In genomic region chr5:122190465-122190864, GRCm38 (mm10) we compare ENCODE assay signal across 24 mouse cellular contexts. TPM values are rescaled to one million over a fixed set of nuclear protein-coding genes. Genes with fewer than 3 reads are reported as not detected.
DNase-seq lines count a peak whose midpoint lies in the region; ATAC-seq and TF ChIP-seq lines count a peak whose summit lies in the region.
"Had no signal": no experiment of that assay in that cellular context is flagged by ENCODE, and none has a peak within 500 bp of the region (broad histone marks: within the 10 kb centered on the region; RNA-seq: fewer than 3 reads in every experiment).

No protein-coding gene starts in this region.

- intact Hi-C loops in heart, postnatal 25 days (cut with DNase I) = no loop called here

- peak; percentile 26 for DNase-seq in embryo, embryonic 10 days (ENCODE audit: low spot score)
- no peak for DNase-seq in embryo, embryonic 10.5 days (ENCODE audit: low spot score)
- no peak for DNase-seq in ES-E14 (ENCODE audit: low read depth, low spot score)
- DNase-seq in yolk sac, embryonic 10.5 days (ENCODE audit: low spot score) = peak; percentile 24
- no peak for DNase-seq in heart, postnatal 25 days (ENCODE audit: low spot score)
- DNase-seq: adrenal gland, adult 8-10 months; adrenal gland, postnatal 14 days; adrenal gland, postnatal 36 days; B cell, adult 2 months; cerebellum, adult 11-12 months; cerebellum, adult 2 months; cerebellum, adult 9-10 months; cerebellum, postnatal 10 days; forebrain, postnatal 0 days had no signal

- H3K9me3 ChIP-seq in ES-Bruce4 (replicated peaks; ENCODE audit: control insufficient read depth, insufficient read depth, low read length, poor library complexity, severe bottlenecking) (0 out of 2 replicates have a peak, but pooled peaks cover 3% of the 10 kb centered on the region), ES-E14 (ENCODE audit: control insufficient read depth, insufficient read depth, low read depth, low read length) (no peaks in the 10 kb centered on the region)
- H3K9me3 ChIP-seq: embryonic facial prominence, embryonic 10.5 days; embryonic facial prominence, embryonic 12.5 days; forebrain, embryonic 13.5 days; forebrain, embryonic 15.5 days had no signal

- no peak for ATAC-seq in megakaryocyte progenitor cell, adult 5-6 weeks (replicated peaks; ENCODE audit: poor library complexity)
- ATAC-seq: activated CD4-positive, CD25-positive, alpha-beta regulatory T cell, adult 4 months; CD4-positive, CD25-positive, alpha-beta regulatory T cell, adult 4 months; forebrain, embryonic 13.5 days; forebrain, embryonic 15.5 days; forebrain, postnatal 0 days had no signal

- no peaks in the 10 kb centered on the region for H3K27me3 ChIP-seq in ES-Bruce4 (ENCODE audit: control insufficient read depth, insufficient read depth, low read length, poor library complexity, severe bottlenecking)
- H3K27me3 ChIP-seq: CH12.LX; embryonic facial prominence, embryonic 12.5 days; forebrain, embryonic 13.5 days; forebrain, embryonic 15.5 days had no signal

- no peak for TF ChIP-seq CTCF in ES-Bruce4 (IDR thresholded peaks at IDR 0.05; ENCODE audit: low read depth, low read length)

- H3K36me3 ChIP-seq in ES-Bruce4 (ENCODE audit: control insufficient read depth, insufficient read depth, low read length, poor library complexity, severe bottlenecking) (no peaks in the 10 kb centered on the region), ES-E14 (ENCODE audit: control insufficient read depth, insufficient read depth, low read length, poor library complexity, severe bottlenecking) (no peaks in the 10 kb centered on the region)
- H3K36me3 ChIP-seq: embryonic facial prominence, embryonic 10.5 days; embryonic facial prominence, embryonic 12.5 days; forebrain, embryonic 15.5 days had no signal

- H3K27ac ChIP-seq in ES-Bruce4 (ENCODE audit: insufficient read depth, low read length) (peak overlapping the region; percentile 84), ES-E14 (ENCODE audit: insufficient read depth, low read depth, low read length, poor library complexity, severe bottlenecking) (peak overlapping the region; percentile 56; the same call in 1 of the 2 replicates)
- H3K27ac ChIP-seq: embryonic facial prominence, embryonic 10.5 days; embryonic facial prominence, embryonic 12.5 days; forebrain, embryonic 13.5 days; forebrain, embryonic 15.5 days had no signal

- H3K4me1 ChIP-seq in ES-Bruce4 (ENCODE audit: control insufficient read depth, insufficient read depth, low read length) (peaks cover 7% of the 10 kb centered on the region), ES-E14 (ENCODE audit: control insufficient read depth in 2 of 2, insufficient read depth in 2 of 2, low read length in 2 of 2, poor library complexity in 1 of 2) (peaks cover 4 to 20% of the 10 kb centered on the region in 2 experiments; a peak in 3 of 4 replicates)
- H3K4me1 ChIP-seq: embryonic facial prominence, embryonic 10.5 days; embryonic facial prominence, embryonic 12.5 days; forebrain, embryonic 13.5 days; forebrain, embryonic 15.5 days had no signal

- no peak overlapping the region for H3K9ac ChIP-seq in ES-Bruce4 (ENCODE audit: low read depth, poor library complexity, severe bottlenecking)
- no peak overlapping the region for H3K9ac ChIP-seq in ES-E14 (ENCODE audit: insufficient read depth, low read depth, low read length, poor library complexity, severe bottlenecking)
- H3K9ac ChIP-seq: embryonic facial prominence, embryonic 12.5 days; forebrain, embryonic 13.5 days; forebrain, embryonic 15.5 days; forebrain, postnatal 0 days had no signal

- in situ Hi-C loops in ES-E14 (cut with MboI; ENCODE audit: low sequenced_read_pairs in 2 of 2, unreplicated experiment in 2 of 2) = no loop called here

- TF ChIP-seq POLR2A in ES-Bruce4 (IDR thresholded peaks at IDR 0.05; ENCODE audit: insufficient read depth, low read length) = no peak

- H3K4me3 ChIP-seq in ES-Bruce4 (ENCODE audit: low read depth, low read length) (no peak overlapping the region), ES-E14 (ENCODE audit: insufficient read depth in 1 of 2, low read depth in 1 of 2, low read length in 2 of 2, poor library complexity in 1 of 2, severe bottlenecking in 1 of 2) (no peak overlapping the region)
- H3K4me3 ChIP-seq: embryonic facial prominence, embryonic 10.5 days; embryonic facial prominence, embryonic 12.5 days; forebrain, embryonic 13.5 days; forebrain, embryonic 15.5 days had no signal

- peak; percentile 87 for TF ChIP-seq EP300 in ES-Bruce4 (IDR thresholded peaks at IDR 0.05; ENCODE audit: insufficient read depth, low read depth, low read length)

TF ChIP-seq in ES-E14, 5 proteins besides CTCF, POLR2A, EP300 and RAD21:
- no peak for TF ChIP-seq CHD2 (IDR thresholded peaks at IDR 0.05; ENCODE audit: low read depth, low read length)
- no peak for TF ChIP-seq HCFC1 (IDR thresholded peaks at IDR 0.05; ENCODE audit: borderline replicate concordance, insufficient read depth, low read length)
- no peak for TF ChIP-seq ZC3H11A (IDR thresholded peaks at IDR 0.05; ENCODE audit: borderline replicate concordance, low read depth, low read length)
- no peak for TF ChIP-seq MAFK (IDR thresholded peaks at IDR 0.05; ENCODE audit: insufficient read depth, low read depth, low read length)
- TF ChIP-seq ZNF384 (IDR thresholded peaks at IDR 0.05; ENCODE audit: low read depth, low read length) = no peak

RNA-seq across cellular contexts. Expression of gene Hvcn1, which starts 16.1 kb away (rescaled TPM):
- 10.6 and 11.8 TPM in 2 replicates for polyA plus RNA-seq in ES-Bruce4 (2011; ENCODE audit: insufficient read depth, insufficient read length, low read depth, missing spikeins)
- 35.7 and 39.3 TPM in 2 replicates for total RNA-seq in ES-E14 (2012; rRNA removed)
- 1 to 10 TPM in 1 of 2 experiments, under 1 TPM in 1; 0.81 to 1.1 TPM for total RNA-seq in heart, postnatal 25 days (2021)
- total RNA-seq in megakaryocyte progenitor cell, adult 5-6 weeks (2015) = 44.0 and 65.8 TPM in 2 replicates
- total RNA-seq in megakaryocyte progenitor cell, adult 5-6 weeks (2017) = 56.6 and 72.3 TPM in 2 replicates

RNA-seq across cellular contexts. Expression of gene Ppp1cc, which starts 32.4 kb away (rescaled TPM):
- 437 and 458 TPM in 2 replicates for polyA plus RNA-seq in ES-Bruce4 (2011; ENCODE audit: insufficient read depth, insufficient read length, low read depth, missing spikeins)
- total RNA-seq in ES-E14 (2012; rRNA removed) = 245 and 265 TPM in 2 replicates
- 100 to 1,000 TPM; 113 to 128 TPM for total RNA-seq in heart, postnatal 25 days (2021)
- total RNA-seq in megakaryocyte progenitor cell, adult 5-6 weeks (2015) = 431 and 436 TPM in 2 replicates
- total RNA-seq in megakaryocyte progenitor cell, adult 5-6 weeks (2017) = 207 and 219 TPM in 2 replicates

RNA-seq across cellular contexts. Expression of gene Ccdc63, which starts 49.8 kb away (rescaled TPM):
- 2.4 and 3.0 TPM in 2 replicates for polyA plus RNA-seq in ES-Bruce4 (2011; ENCODE audit: insufficient read depth, insufficient read length, low read depth, missing spikeins)
- total RNA-seq in ES-E14 (2012; rRNA removed) = 1.7 and 2.2 TPM in 2 replicates
- total RNA-seq in heart, postnatal 25 days (2021) = not detected
- 0.51 and 0.52 TPM in 2 replicates for total RNA-seq in megakaryocyte progenitor cell, adult 5-6 weeks (2015)
- total RNA-seq in megakaryocyte progenitor cell, adult 5-6 weeks (2017) = 1.5 and 3.5 TPM in 2 replicates
- total RNA-seq: adrenal gland, postnatal 14 days; adrenal gland, postnatal 36 days had no signal
- polyA plus RNA-seq: embryonic facial prominence, embryonic 10.5 days; embryonic facial prominence, embryonic 12.5 days; forebrain, embryonic 11.5 days; forebrain, embryonic 13.5 days; forebrain, embryonic 15.5 days had no signal

Comparison
In these comparisons a context has a peak if more than half of its experiments do, and no peak if none do; other contexts are left out.
1. DNase-seq: peak in embryo, embryonic 10 days (single experiment) and yolk sac, embryonic 10.5 days (single experiment); none in embryo, embryonic 10.5 days (single experiment), ES-E14 (single experiment) and heart, postnatal 25 days (single experiment).
2. RNA of gene Hvcn1, which starts 16.1 kb away (total RNA-seq): 44.0 to 72.3 TPM in megakaryocyte progenitor cell, adult 5-6 weeks and 35.7 to 39.3 TPM in ES-E14; 0.81 to 1.1 TPM in heart, postnatal 25 days; every median in the first group is over 10 times any median in the second.